Mouse (Mus musculus) adrenal gland, postnatal 10 days (tissue): Measurements from ENCODE around the gene Lenep. TPM values are rescaled to one million over a fixed set of nuclear protein-coding genes. Genes with fewer than 3 reads are reported as not detected.

Experiments used
- DNase-seq: peaks from one replicate; pipeline ENCODE4 v3.0.0; 2021; ENCODE audit warnings: mixed read lengths
- total RNA-seq, 2 experiments: library from RNA; stranded (reverse); gene quantifications; 2 replicates each; pipeline ENCODE4 v1.2.3; 2021

The Lenep gene
- total RNA-seq, 2 experiments from 2014 or later, result 0.24 TPM; not detected in 1

GRCm38 (mm10) chr3:89390699-89391662 is 11.6 kb downstream of the Lenep start:
- peak; percentile 64 for DNase-seq

- DNase-seq, result peak; percentile 82
These were observed 12.5 kb downstream of the Lenep start for GRCm38 (mm10) chr3:89390111-89390515.

GRCm38 (mm10) chr3:89388901-89389740 is 13.5 kb downstream of the Lenep start:
- DNase-seq, result no peak

GRCm38 (mm10) chr3:89388134-89388881 is 14.3 kb downstream of the Lenep start:
- DNase-seq, result peak; percentile 82

GRCm38 (mm10) chr3:89387632-89388031 is 15.0 kb downstream of the Lenep start:
- DNase-seq, result peak; percentile 72

GRCm38 (mm10) chr3:89386438-89387420 is 15.9 kb downstream of the Lenep start:
- peak; percentile 66 for DNase-seq

GRCm38 (mm10) chr3:89385451-89385850 is 17.1 kb downstream of the Lenep start:
- DNase-seq, result no peak

GRCm38 (mm10) chr3:89384331-89385076 is 18.1 kb downstream of the Lenep start:
- DNase-seq, result no peak

- DNase-seq, result no peak
These were observed 18.8 kb downstream of the Lenep start for GRCm38 (mm10) chr3:89383651-89384255.

GRCm38 (mm10) chr3:89382950-89383349 is 19.6 kb downstream of the Lenep start:
- DNase-seq, result no peak

- no peak for DNase-seq
These were observed 20.3 kb downstream of the Lenep start for GRCm38 (mm10) chr3:89382033-89382882.

GRCm38 (mm10) chr3:89381233-89381632 is 21.4 kb downstream of the Lenep start:
- DNase-seq, result no peak

- no peak for DNase-seq
These were observed 21.9 kb downstream of the Lenep start for GRCm38 (mm10) chr3:89380711-89381110.

- no peak for DNase-seq
These were observed 22.3 kb downstream of the Lenep start for GRCm38 (mm10) chr3:89380291-89380690.

GRCm38 (mm10) chr3:89379388-89380131 is 23.0 kb downstream of the Lenep start:
- peak; percentile 70 for DNase-seq

- DNase-seq, result peak; percentile 83
These were observed 24.1 kb downstream of the Lenep start for GRCm38 (mm10) chr3:89378394-89379067.

GRCm38 (mm10) chr3:89377831-89378230 is 24.8 kb downstream of the Lenep start:
- peak; percentile 17 for DNase-seq
